Mouse (Mus musculus): Measurements from ENCODE around the gene Alk. TPM values are rescaled to one million over a fixed set of nuclear protein-coding genes. Genes with fewer than 3 reads are reported as not detected.

The Alk gene
- polyA plus RNA-seq, 1 experiment, result 0.03 TPM

GRCm38 (mm10) chr17:71935336-71935735 is 669.1 kb downstream of the Alk start:
- H3K4me3 ChIP-seq (ENCODE audit: control insufficient read depth, insufficient read depth, low read length), result no peak overlapping the region
- no peak for DNase-seq
- 94% methylated on average over 3 of the region's 3 CpGs for WGBS

GRCm38 (mm10) chr17:71914941-71915340 is 689.5 kb downstream of the Alk start:
- no peak overlapping the region for H3K4me3 ChIP-seq (ENCODE audit: control insufficient read depth, insufficient read depth, low read length)
- H3K27me3 ChIP-seq (ENCODE audit: control insufficient read depth, insufficient read depth, low read length), result no peaks in the 10 kb centered on the region
- no peaks in the 10 kb centered on the region for H3K36me3 ChIP-seq (ENCODE audit: control insufficient read depth, insufficient read depth, low read length)
- TF ChIP-seq CTCF (IDR thresholded peaks at IDR 0.05; ENCODE audit: borderline replicate concordance, control insufficient read depth, extremely low read depth, insufficient read depth, low read length, poor library complexity), result no peak
- no peak for TF ChIP-seq POLR2A (IDR thresholded peaks at IDR 0.05; ENCODE audit: control insufficient read depth, extremely low read depth, insufficient read depth, low read length, poor library complexity)
- DNase-seq, result no peak
- H3K4me1 ChIP-seq (replicated peaks; ENCODE audit: control insufficient read depth, insufficient read depth, low read length), result no peaks in the 10 kb centered on the region
- H3K27ac ChIP-seq (ENCODE audit: control insufficient read depth, insufficient read depth, low read length), result no peak overlapping the region
- WGBS, result 94% methylated on average over 5 of the region's 5 CpGs

More at GRCm38 (mm10) chr17:71935336-71935735, 669.1 kb downstream of the Alk start:
- no peak for TF ChIP-seq POLR2A (IDR thresholded peaks at IDR 0.05; ENCODE audit: control insufficient read depth, extremely low read depth, insufficient read depth, low read length, poor library complexity)
- no peak for TF ChIP-seq CTCF (IDR thresholded peaks at IDR 0.05; ENCODE audit: borderline replicate concordance, control insufficient read depth, extremely low read depth, insufficient read depth, low read length, poor library complexity)
- Histone ChIP-seq H3K27ac (ENCODE audit: control insufficient read depth, insufficient read depth, low read length) (no peak overlapping the region), H3K36me3 (ENCODE audit: control insufficient read depth, insufficient read depth, low read length) (no peaks in the 10 kb centered on the region), H3K4me1 (replicated peaks; ENCODE audit: control insufficient read depth, insufficient read depth, low read length) (no peaks in the 10 kb centered on the region), H3K27me3 (ENCODE audit: control insufficient read depth, insufficient read depth, low read length) (no peaks in the 10 kb centered on the region)

- no peak for DNase-seq
- Histone ChIP-seq H3K4me1 (replicated peaks; ENCODE audit: control insufficient read depth, insufficient read depth, low read length) (no peaks in the 10 kb centered on the region), H3K36me3 (ENCODE audit: control insufficient read depth, insufficient read depth, low read length) (no peaks in the 10 kb centered on the region), H3K27me3 (ENCODE audit: control insufficient read depth, insufficient read depth, low read length) (no peaks in the 10 kb centered on the region), H3K27ac (ENCODE audit: control insufficient read depth, insufficient read depth, low read length) (no peak overlapping the region), H3K4me3 (ENCODE audit: control insufficient read depth, insufficient read depth, low read length) (no peak overlapping the region)
- no peak for TF ChIP-seq POLR2A (IDR thresholded peaks at IDR 0.05; ENCODE audit: control insufficient read depth, extremely low read depth, insufficient read depth, low read length, poor library complexity)
- no peak for TF ChIP-seq CTCF (IDR thresholded peaks at IDR 0.05; ENCODE audit: borderline replicate concordance, control insufficient read depth, extremely low read depth, insufficient read depth, low read length, poor library complexity)
- 76% methylated on average over 3 of the region's 3 CpGs for WGBS
These were observed 689.9 kb downstream of the Alk start for GRCm38 (mm10) chr17:71914541-71914940.

- Histone ChIP-seq H3K36me3 (ENCODE audit: control insufficient read depth, insufficient read depth, low read length) (no peaks in the 10 kb centered on the region), H3K27me3 (ENCODE audit: control insufficient read depth, insufficient read depth, low read length) (no peaks in the 10 kb centered on the region), H3K4me1 (replicated peaks; ENCODE audit: control insufficient read depth, insufficient read depth, low read length) (no peaks in the 10 kb centered on the region), H3K4me3 (ENCODE audit: control insufficient read depth, insufficient read depth, low read length) (no peak overlapping the region), H3K27ac (ENCODE audit: control insufficient read depth, insufficient read depth, low read length) (no peak overlapping the region)
- WGBS, result 55% methylated on average over 3 of the region's 3 CpGs
- DNase-seq, result no peak
- no peak for TF ChIP-seq CTCF (IDR thresholded peaks at IDR 0.05; ENCODE audit: borderline replicate concordance, control insufficient read depth, extremely low read depth, insufficient read depth, low read length, poor library complexity)
These were observed 691.2 kb downstream of the Alk start for GRCm38 (mm10) chr17:71913188-71913587.

- TF ChIP-seq POLR2A (IDR thresholded peaks at IDR 0.05; ENCODE audit: control insufficient read depth, extremely low read depth, insufficient read depth, low read length, poor library complexity), result no peak
- TF ChIP-seq CTCF (IDR thresholded peaks at IDR 0.05; ENCODE audit: borderline replicate concordance, control insufficient read depth, extremely low read depth, insufficient read depth, low read length, poor library complexity), result no peak
- no peaks in the 10 kb centered on the region for H3K27me3 ChIP-seq (ENCODE audit: control insufficient read depth, insufficient read depth, low read length)
- H3K36me3 ChIP-seq (ENCODE audit: control insufficient read depth, insufficient read depth, low read length), result no peaks in the 10 kb centered on the region
- H3K27ac ChIP-seq (ENCODE audit: control insufficient read depth, insufficient read depth, low read length), result no peak overlapping the region
- no peak overlapping the region for H3K4me3 ChIP-seq (ENCODE audit: control insufficient read depth, insufficient read depth, low read length)
- WGBS, result 23% methylated on average over 3 of the region's 3 CpGs
- DNase-seq, result no peak
- no peaks in the 10 kb centered on the region for H3K4me1 ChIP-seq (replicated peaks; ENCODE audit: control insufficient read depth, insufficient read depth, low read length)
These were observed 695.3 kb downstream of the Alk start for GRCm38 (mm10) chr17:71909107-71909506.

GRCm38 (mm10) chr17:71881369-71881768 is 723.1 kb downstream of the Alk start:
- no peak for DNase-seq
- Histone ChIP-seq H3K4me1 (replicated peaks; ENCODE audit: control insufficient read depth, insufficient read depth, low read length) (no peaks in the 10 kb centered on the region), H3K36me3 (ENCODE audit: control insufficient read depth, insufficient read depth, low read length) (no peaks in the 10 kb centered on the region), H3K27me3 (ENCODE audit: control insufficient read depth, insufficient read depth, low read length) (no peaks in the 10 kb centered on the region), H3K27ac (ENCODE audit: control insufficient read depth, insufficient read depth, low read length) (no peak overlapping the region), H3K4me3 (ENCODE audit: control insufficient read depth, insufficient read depth, low read length) (no peak overlapping the region)
- WGBS, result 96% methylated on average over 6 of the region's 6 CpGs
- TF ChIP-seq CTCF (IDR thresholded peaks at IDR 0.05; ENCODE audit: borderline replicate concordance, control insufficient read depth, extremely low read depth, insufficient read depth, low read length, poor library complexity), result no peak
- no peak for TF ChIP-seq POLR2A (IDR thresholded peaks at IDR 0.05; ENCODE audit: control insufficient read depth, extremely low read depth, insufficient read depth, low read length, poor library complexity)

- no peak for DNase-seq
- Histone ChIP-seq H3K4me1 (replicated peaks; ENCODE audit: control insufficient read depth, insufficient read depth, low read length) (no peaks in the 10 kb centered on the region), H3K36me3 (ENCODE audit: control insufficient read depth, insufficient read depth, low read length) (no peaks in the 10 kb centered on the region), H3K4me3 (ENCODE audit: control insufficient read depth, insufficient read depth, low read length) (no peak overlapping the region), H3K27me3 (ENCODE audit: control insufficient read depth, insufficient read depth, low read length) (no peaks in the 10 kb centered on the region; the same call in 1 of the 2 replicates), H3K27ac (ENCODE audit: control insufficient read depth, insufficient read depth, low read length) (no peak overlapping the region)
- TF ChIP-seq POLR2A (IDR thresholded peaks at IDR 0.05; ENCODE audit: control insufficient read depth, extremely low read depth, insufficient read depth, low read length, poor library complexity) (no peak), CTCF (IDR thresholded peaks at IDR 0.05; ENCODE audit: borderline replicate concordance, control insufficient read depth, extremely low read depth, insufficient read depth, low read length, poor library complexity) (no peak)
- 88% methylated on average over 7 of the region's 7 CpGs for WGBS
These were observed 728.9 kb downstream of the Alk start for GRCm38 (mm10) chr17:71875492-71875891.

All from thymus, adult 2 months (tissue).